Mouse (Mus musculus): ENCODE measurements around the gene Trpc4ap. TPM values are rescaled to one million over a fixed set of nuclear protein-coding genes. Genes with fewer than 3 reads are reported as not detected.
"Not testable (repeated sequence)": the region's sequence is repeated elsewhere in the genome, so short reads cannot be mapped to it uniquely, and the experiment has no call there.

Trpc4ap gene
- polyA plus RNA-seq (2015; fragmentation: Nextera tagmentation; extraction: Ambion mirVana) = 126 and 133 TPM in 2 replicates

DNA sequence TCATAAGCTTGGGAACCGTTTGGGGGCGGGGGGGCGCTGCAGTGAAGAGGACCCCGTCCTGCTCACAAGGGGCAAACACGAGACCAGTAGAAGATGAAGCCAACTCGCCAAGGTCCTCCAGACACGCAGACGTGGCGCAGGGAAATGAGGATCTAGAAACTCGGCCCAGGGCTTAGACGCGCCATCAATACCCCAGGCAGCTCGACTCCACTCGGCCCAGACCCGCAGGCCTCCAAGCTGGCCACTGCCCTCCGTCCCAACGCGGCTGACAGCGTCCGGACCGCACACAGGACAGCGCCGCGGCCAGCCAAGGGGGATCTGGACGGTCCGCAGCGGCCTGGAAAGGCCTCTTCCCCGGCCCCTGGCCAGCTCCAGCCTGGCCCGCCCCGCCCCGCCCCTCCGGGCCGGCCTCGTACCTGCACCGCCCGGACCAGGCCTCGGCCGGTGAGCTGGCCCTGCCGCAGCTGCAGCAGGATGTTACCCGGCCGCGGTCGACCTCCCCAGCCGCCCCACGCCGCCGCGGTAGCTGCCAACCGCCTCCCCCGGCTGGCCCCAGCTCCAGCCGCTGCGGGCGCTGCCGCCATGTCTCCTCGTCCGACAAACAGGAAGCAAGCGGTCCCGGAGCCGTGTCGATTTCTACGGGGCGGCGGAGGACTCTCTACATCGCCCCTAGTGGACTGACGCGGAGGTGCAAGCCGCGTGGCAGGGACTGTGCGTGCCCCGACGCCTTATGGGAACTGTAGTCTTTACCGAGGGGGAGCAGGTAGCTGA, at the start of gene Trpc4ap:
TSS of gene Trpc4ap (minus strand) at position 662 of the 771 bp plus-strand sequence.
- H3K4me2 ChIP-seq = peak within 1 kb of the TSS; percentile 74
- peak; percentile 96 for ATAC-seq (ENCODE audit: borderline replicate concordance, extremely low read depth, low FRiP score, low TSS enrichment)
- H3K4me3 ChIP-seq = peak within 1 kb of the TSS; percentile 90
- H3K27ac ChIP-seq = peak within 1 kb of the TSS; percentile 90
- no peaks in the 10 kb centered on the region for H3K9me3 ChIP-seq
- peaks cover 12% of the 10 kb centered on the region for H3K4me1 ChIP-seq
- 0 out of 2 replicates have a peak, but pooled peaks cover 4% of the 10 kb centered on the region for H3K36me3 ChIP-seq
- peak within 1 kb of the TSS; percentile 96 for H3K9ac ChIP-seq
- H3K27me3 ChIP-seq = no peaks in the 10 kb centered on the region
- under 1% methylated on average over 65 of the region's 72 CpGs for WGBS

DNA sequence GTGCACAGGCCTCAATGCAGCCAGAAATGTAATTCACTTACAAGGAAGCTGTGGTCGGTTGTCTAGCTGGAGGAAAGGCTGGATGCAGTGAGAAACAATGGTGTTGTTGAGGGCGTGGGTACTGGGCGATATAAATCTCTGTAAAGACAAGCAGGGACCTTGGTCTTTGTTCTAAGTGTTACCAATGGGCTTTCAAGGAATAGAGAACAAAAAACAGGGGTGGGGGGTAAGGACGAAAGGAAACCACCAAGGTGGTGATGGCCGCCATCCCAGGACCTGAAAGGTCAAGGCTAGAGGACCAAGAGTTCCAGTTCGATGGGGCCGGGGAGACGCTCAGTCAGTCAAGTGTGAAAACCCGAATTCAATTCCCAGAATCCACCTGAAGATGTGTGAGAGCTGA, 45.6 kb upstream of the Trpc4ap start:
- 58% methylated on average over 9 of the region's 9 CpGs for WGBS
- Histone ChIP-seq H3K4me1 (peaks cover 5% of the 10 kb centered on the region), H3K4me2 (no peak overlapping the region), H3K27ac (peak overlapping the region; percentile 15; the same call in 1 of the 2 replicates), H3K9ac (no peak overlapping the region), H3K4me3 (no peak overlapping the region), H3K27me3 (no peaks in the 10 kb centered on the region), H3K36me3 (no peaks in the 10 kb centered on the region), H3K9me3 (no peaks in the 10 kb centered on the region)
- no peak for ATAC-seq (ENCODE audit: borderline replicate concordance, extremely low read depth, low FRiP score, low TSS enrichment)

DNA sequence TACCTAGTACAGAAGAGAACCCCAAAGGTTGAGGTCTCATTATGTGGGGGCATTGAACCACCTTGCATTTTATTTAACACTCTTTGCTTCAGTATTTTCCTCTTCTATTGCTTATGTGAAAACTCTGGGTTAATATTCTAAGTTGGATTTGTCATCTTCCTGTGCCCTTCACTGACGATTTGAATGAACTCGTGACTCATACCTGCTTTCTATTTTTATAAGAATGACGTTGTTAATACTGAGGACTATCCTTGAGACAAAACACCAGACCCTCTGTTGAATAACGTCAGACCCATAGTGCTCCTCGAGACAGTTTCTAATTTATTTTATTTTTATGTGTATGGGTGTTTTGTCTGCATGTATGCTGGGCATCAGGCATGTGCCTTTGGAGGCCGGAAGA, 44.8 kb upstream of the Trpc4ap start:
- Histone ChIP-seq H3K36me3 (no peaks in the 10 kb centered on the region), H3K9ac (no peak overlapping the region), H3K27me3 (no peaks in the 10 kb centered on the region), H3K27ac (no peak overlapping the region), H3K4me1 (no peaks in the 10 kb centered on the region), H3K9me3 (no peaks in the 10 kb centered on the region), H3K4me3 (no peak overlapping the region), H3K4me2 (no peak overlapping the region)
- no peak for ATAC-seq (ENCODE audit: borderline replicate concordance, extremely low read depth, low FRiP score, low TSS enrichment)
- 64% methylated on average over 6 of the region's 6 CpGs for WGBS

DNA sequence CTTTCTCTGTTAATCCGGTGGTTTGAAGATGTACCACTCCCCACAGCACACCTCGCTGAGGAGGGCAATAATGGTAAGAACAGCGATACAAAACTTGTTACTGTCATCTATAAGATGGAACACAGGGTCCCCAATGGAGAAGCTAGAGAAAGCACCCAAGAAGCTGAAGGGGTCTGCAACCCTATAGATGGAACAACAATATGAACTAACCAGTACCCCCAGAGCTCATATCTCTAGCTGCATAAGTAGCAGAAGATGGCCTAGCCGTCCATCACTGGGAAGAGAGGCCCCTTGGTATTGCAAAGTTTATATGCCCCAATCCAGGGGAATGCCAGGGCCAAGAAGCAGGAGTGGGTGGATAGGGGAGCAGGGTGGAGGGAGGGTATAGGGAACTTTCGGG, 43.6 kb upstream of the Trpc4ap start, which contains the start of gene Gm17581:
TSS of gene Gm17581 (minus strand) at position 101 of the 400 bp plus-strand sequence.
- not testable (repeated sequence) for H3K4me2 ChIP-seq; H3K27me3 ChIP-seq; H3K4me1 ChIP-seq; H3K4me3 ChIP-seq; ATAC-seq (ENCODE audit: borderline replicate concordance, extremely low read depth, low FRiP score, low TSS enrichment); H3K27ac ChIP-seq; H3K9me3 ChIP-seq; H3K36me3 ChIP-seq; H3K9ac ChIP-seq
- WGBS = 77% methylated on average over 5 of the region's 5 CpGs

DNA sequence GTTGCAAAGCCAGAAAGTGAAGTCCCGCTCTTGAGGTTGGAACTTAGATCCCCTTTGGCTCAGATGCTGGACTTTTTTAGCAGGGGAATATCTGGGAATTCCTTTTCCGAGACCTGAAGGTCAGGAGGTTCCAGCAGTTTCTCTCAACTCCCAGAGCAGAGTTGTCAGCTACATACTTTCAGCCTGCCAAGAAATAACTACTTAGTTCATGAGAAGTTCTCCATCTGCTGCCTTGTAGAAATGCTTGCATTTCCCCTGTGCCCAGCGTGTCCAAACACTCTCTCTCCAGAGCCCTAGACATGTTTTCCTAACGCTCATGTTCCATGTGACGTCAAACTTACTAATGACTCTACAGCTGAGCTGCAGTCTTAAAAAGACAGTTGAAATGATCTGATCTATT, 42.9 kb upstream of the Trpc4ap start:
- H3K27me3 ChIP-seq = no peaks in the 10 kb centered on the region
- no peaks in the 10 kb centered on the region for H3K4me1 ChIP-seq
- no peaks in the 10 kb centered on the region for H3K9me3 ChIP-seq
- no peak overlapping the region for H3K9ac ChIP-seq
- H3K27ac ChIP-seq = no peak overlapping the region
- no peak overlapping the region for H3K4me2 ChIP-seq
- no peak overlapping the region for H3K4me3 ChIP-seq
- WGBS = 49% methylated on average over 5 of the region's 5 CpGs
- no peak for ATAC-seq (ENCODE audit: borderline replicate concordance, extremely low read depth, low FRiP score, low TSS enrichment)
- no peaks in the 10 kb centered on the region for H3K36me3 ChIP-seq

DNA sequence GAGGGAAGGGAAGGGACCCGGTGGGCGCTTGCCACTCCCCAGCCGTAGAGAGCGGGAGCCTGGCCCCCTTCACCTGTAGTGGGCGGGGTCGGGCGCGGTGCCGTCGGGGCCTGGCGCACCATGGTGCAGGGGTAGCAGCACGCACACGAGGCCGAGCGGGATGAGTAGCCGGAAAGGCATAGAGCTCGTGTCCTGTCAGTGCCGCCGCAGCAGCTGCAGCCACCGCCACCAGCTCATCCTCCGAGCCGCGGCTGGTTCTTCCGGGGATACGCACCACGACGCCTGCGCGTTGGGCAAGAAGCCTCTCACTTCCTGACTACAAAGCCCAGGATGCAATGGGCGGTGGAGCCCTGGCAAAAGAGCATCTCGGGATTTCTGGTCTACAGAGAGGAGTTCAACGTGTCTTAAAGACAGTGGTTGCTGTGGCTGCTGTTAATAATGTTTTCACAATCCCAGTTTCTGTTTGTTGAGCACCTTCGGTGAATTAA, 37.0 kb upstream of the Trpc4ap start, which contains the start of gene Edem2:
TSS of gene Edem2 (minus strand) at position 318 of the 488 bp plus-strand sequence.
- Histone ChIP-seq H3K4me1 (peaks cover 9% of the 10 kb centered on the region), H3K36me3 (no peaks in the 10 kb centered on the region), H3K27me3 (no peaks in the 10 kb centered on the region), H3K27ac (no peak within 1 kb of the TSS), H3K4me3 (peak within 1 kb of the TSS; percentile 86), H3K4me2 (peak within 1 kb of the TSS; percentile 86), H3K9me3 (no peaks in the 10 kb centered on the region), H3K9ac (peak within 1 kb of the TSS; percentile 65)
- ATAC-seq (ENCODE audit: borderline replicate concordance, extremely low read depth, low FRiP score, low TSS enrichment) = peak; percentile 94
- under 1% methylated on average over 31 of the region's 33 CpGs for WGBS

DNA sequence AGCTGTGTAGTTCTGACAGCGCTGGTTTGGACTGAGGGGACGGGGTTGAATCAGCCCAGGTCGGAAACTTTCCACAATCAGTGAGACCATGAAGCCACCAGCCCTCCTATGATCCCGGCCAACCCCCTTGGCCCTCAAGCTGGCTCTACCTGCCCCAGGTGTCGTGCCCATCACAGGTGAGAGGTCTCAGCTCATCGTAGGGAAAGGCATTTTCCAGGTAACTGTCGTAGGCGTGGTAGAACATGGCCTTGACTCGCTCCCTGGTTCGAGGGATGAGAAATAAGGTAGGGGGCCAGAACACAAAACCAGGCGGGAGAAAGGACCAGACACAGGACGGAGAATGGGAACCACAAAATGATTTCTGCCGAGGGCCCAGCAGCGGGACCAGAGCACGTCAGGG, 36.6 kb upstream of the Trpc4ap start:
- no peaks in the 10 kb centered on the region for H3K9me3 ChIP-seq
- ATAC-seq (ENCODE audit: borderline replicate concordance, extremely low read depth, low FRiP score, low TSS enrichment) = no peak
- peak overlapping the region; percentile 65 for H3K9ac ChIP-seq
- H3K4me1 ChIP-seq = peaks cover 9% of the 10 kb centered on the region
- no peak overlapping the region for H3K27ac ChIP-seq
- H3K4me3 ChIP-seq = peak overlapping the region; percentile 86
- H3K36me3 ChIP-seq = no peaks in the 10 kb centered on the region
- no peaks in the 10 kb centered on the region for H3K27me3 ChIP-seq
- 4% methylated on average over 15 of the region's 15 CpGs for WGBS
- peak overlapping the region; percentile 86 for H3K4me2 ChIP-seq

DNA sequence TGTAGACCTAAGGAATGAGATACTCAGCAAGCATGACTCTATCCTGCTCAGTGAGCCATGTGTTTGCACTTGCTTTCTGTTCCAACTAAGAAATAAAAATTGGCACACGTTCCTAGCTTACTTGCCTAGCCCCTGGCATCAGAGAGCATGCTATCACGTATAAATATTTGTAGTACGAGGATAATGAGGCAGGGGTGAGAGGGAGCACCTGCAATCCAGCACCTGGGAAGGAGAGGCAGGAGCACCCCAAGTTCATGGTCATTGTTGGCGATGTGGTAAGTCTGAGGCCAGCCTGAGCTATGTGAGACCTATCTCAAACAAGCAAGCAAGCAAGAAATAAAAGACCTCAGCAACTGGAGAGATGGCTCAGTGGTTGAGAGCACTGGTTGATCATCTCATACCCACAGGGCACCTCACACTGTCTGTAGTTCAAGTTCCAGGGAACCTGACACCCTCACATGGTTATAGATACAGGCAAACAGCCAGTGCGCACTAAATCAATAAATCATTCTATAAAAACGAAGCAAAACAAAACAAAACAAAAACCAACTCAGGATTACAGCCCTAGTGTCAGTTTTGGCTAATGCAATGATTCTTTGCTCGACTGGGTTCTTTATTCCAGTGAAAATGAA, 35.7 kb upstream of the Trpc4ap start:
- Histone ChIP-seq H3K9me3 (no peaks in the 10 kb centered on the region), H3K4me3 (peak overlapping the region; percentile 86; the same call in 1 of the 2 replicates), H3K4me1 (peaks cover 9% of the 10 kb centered on the region), H3K27me3 (no peaks in the 10 kb centered on the region), H3K9ac (no peak overlapping the region), H3K4me2 (peak overlapping the region; percentile 86; the same call in 1 of the 2 replicates), H3K27ac (no peak overlapping the region), H3K36me3 (peaks cover 3% of the 10 kb centered on the region; the same call in 1 of the 2 replicates)
- ATAC-seq (ENCODE audit: borderline replicate concordance, extremely low read depth, low FRiP score, low TSS enrichment) = no peak
- WGBS = 61% methylated on average over 7 of the region's 7 CpGs

DNA sequence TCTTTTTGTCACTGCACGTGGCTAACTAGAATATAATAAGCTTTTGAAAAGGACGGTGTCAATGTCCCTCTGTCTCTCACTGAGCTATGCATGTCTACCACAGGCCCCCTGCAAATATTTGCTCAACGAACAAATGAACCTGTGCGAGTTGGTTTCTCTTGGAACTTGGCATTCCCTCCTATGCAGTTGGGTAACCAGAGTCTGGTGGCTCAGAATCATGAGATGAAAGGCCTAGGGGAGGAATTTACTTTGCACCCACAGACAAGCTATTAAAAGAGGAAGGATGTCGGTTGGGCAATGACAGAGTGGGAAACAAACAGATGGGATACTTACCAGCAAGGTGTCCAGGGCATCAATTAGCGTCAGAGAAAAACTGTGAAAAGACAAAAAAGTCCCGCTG, 34.1 kb upstream of the Trpc4ap start:
- H3K9me3 ChIP-seq = no peaks in the 10 kb centered on the region
- no peak overlapping the region for H3K27ac ChIP-seq
- H3K4me3 ChIP-seq = no peak overlapping the region
- no peak overlapping the region for H3K4me2 ChIP-seq
- peaks cover 3% of the 10 kb centered on the region; the same call in 1 of the 2 replicates for H3K36me3 ChIP-seq
- H3K9ac ChIP-seq = no peak overlapping the region
- no peak for ATAC-seq (ENCODE audit: borderline replicate concordance, extremely low read depth, low FRiP score, low TSS enrichment)
- whole genome bisulfite sequencing = 62% methylated on average over 7 of the region's 7 CpGs
- no peaks in the 10 kb centered on the region for H3K27me3 ChIP-seq
- peaks cover 9% of the 10 kb centered on the region for H3K4me1 ChIP-seq

DNA sequence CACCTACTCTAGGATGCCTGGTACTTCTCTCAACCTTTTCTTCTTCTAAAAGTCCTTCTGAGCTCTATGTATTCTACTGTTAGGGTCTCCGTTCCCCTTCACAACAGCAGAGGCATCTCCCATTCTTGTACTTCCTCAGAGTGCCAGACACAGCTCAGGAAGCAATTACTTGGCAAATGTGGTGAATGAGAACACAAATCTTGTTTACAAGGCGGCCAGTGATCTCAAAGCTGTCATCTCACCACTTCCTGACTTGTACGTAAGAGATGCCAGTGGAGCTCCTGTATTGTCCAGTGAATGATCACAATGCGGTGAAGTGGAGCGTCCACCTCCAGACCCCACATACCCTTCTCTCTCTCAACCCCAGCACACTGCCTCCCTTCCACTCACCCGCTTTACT, 32.3 kb upstream of the Trpc4ap start:
- no peak overlapping the region for H3K4me2 ChIP-seq
- H3K4me3 ChIP-seq = no peak overlapping the region
- H3K27me3 ChIP-seq = no peaks in the 10 kb centered on the region
- peaks cover 3% of the 10 kb centered on the region; the same call in 1 of the 2 replicates for H3K36me3 ChIP-seq
- H3K9ac ChIP-seq = no peak overlapping the region
- ATAC-seq (ENCODE audit: borderline replicate concordance, extremely low read depth, low FRiP score, low TSS enrichment) = no peak
- H3K27ac ChIP-seq = no peak overlapping the region
- WGBS = 77% methylated on average over 6 of the region's 6 CpGs
- H3K4me1 ChIP-seq = peaks cover 9% of the 10 kb centered on the region
- no peaks in the 10 kb centered on the region for H3K9me3 ChIP-seq

DNA sequence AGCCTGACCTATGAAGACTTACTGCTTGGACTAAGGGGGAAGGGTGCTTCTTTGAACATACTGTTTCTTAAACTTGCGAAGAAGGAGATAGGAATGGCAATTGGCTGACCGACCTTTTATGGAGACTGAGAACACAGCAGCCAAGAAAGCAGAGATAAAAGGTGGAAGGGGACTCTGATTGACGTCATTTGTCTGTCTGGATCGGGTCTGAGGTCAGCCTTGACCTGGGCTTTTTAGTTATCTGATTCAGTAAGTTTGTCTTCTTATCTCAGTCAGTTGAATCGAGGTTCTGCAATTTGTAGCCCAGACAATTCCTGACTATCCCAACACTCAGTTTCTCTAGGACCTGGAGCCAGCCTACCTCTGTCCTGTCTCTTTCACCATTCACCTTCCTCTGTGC, 31.9 kb upstream of the Trpc4ap start:
- H3K27me3 ChIP-seq = no peaks in the 10 kb centered on the region
- ATAC-seq (ENCODE audit: borderline replicate concordance, extremely low read depth, low FRiP score, low TSS enrichment) = no peak
- H3K9me3 ChIP-seq = no peaks in the 10 kb centered on the region
- H3K9ac ChIP-seq = no peak overlapping the region
- no peak overlapping the region for H3K4me3 ChIP-seq
- 56% methylated on average over 5 of the region's 5 CpGs for WGBS
- no peak overlapping the region for H3K4me2 ChIP-seq
- H3K36me3 ChIP-seq = peaks cover 3% of the 10 kb centered on the region; the same call in 1 of the 2 replicates
- peaks cover 9% of the 10 kb centered on the region for H3K4me1 ChIP-seq
- H3K27ac ChIP-seq = no peak overlapping the region

DNA sequence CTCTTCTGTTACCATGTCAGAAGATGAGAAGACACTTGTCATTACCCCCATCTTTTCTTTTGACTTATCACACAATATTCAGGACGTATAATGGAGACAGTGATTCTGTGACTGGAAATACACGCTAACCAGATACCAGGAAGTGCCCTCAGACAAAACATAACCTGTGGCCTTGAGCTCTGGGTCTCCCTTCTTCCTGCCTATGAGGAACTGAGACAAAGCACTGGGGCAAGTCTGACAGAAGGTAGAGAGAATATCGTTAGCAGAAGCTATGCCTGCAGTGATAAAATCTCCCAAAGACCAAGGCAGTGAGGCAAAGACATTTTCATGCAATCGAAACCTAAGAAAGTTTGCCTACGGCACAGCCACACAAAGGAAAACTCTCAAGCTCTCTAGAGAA, 28.4 kb upstream of the Trpc4ap start:
- no peak overlapping the region for H3K27ac ChIP-seq
- ATAC-seq (ENCODE audit: borderline replicate concordance, extremely low read depth, low FRiP score, low TSS enrichment) = no peak
- no peak overlapping the region for H3K4me2 ChIP-seq
- H3K36me3 ChIP-seq = peaks cover 7% of the 10 kb centered on the region; the same call in 1 of the 2 replicates
- H3K9me3 ChIP-seq = no peaks in the 10 kb centered on the region
- WGBS = 73% methylated on average over 5 of the region's 5 CpGs
- H3K4me1 ChIP-seq = no peaks in the 10 kb centered on the region
- no peak overlapping the region for H3K9ac ChIP-seq
- no peak overlapping the region for H3K4me3 ChIP-seq
- H3K27me3 ChIP-seq = no peaks in the 10 kb centered on the region

All from lung, embryonic 15.5 days (tissue).